Mouse (Mus musculus) intestine, embryonic 14.5 days (tissue): ENCODE measurements around the gene 4930404H24Rik. TPM values are rescaled to one million over a fixed set of nuclear protein-coding genes. Genes with fewer than 3 reads are reported as not detected.
A peak's percentile ranks its signal among the peaks of the same experiment; 100 is the strongest.

Source experiments
- ATAC-seq: fragments of 200-750 bp; cut with Nextera tagmentation; replicated peaks from 2 replicates; pipeline ENCODE4 v1.8.0; 2017; ENCODE audit warnings: low read depth, moderate number of reproducible peaks, moderate TSS enrichment, moderate library complexity; ENCODE audit not compliant: low FRiP score, low TSS enrichment
- DNase-seq: peaks from one replicate; pipeline ENCODE4 v3.0.0-alpha.2; 2018; ENCODE audit warnings: low spot score
- H3K27ac ChIP-seq: fragments of 300-500 bp; sonication (generic); 2 replicates; pipeline ENCODE4 v1.5.1; 2014; ENCODE audit warnings: low read depth, mild to moderate bottlenecking, control low read depth
- H3K27me3 ChIP-seq: fragments of 300-500 bp; sonication (generic); replicated peaks from 2 replicates; pipeline ENCODE4 v1.6.1; 2014; ENCODE audit warnings: low read length, control low read depth; ENCODE audit not compliant: control insufficient read depth, insufficient read depth
- H3K36me3 ChIP-seq: fragments of 300-500 bp; sonication (generic); 2 replicates; pipeline ENCODE4 v1.6.1; 2014; ENCODE audit warnings: low read length, control low read depth; ENCODE audit not compliant: control insufficient read depth, insufficient read depth
- H3K4me1 ChIP-seq: fragments of 300-500 bp; sonication (generic); replicated peaks from 2 replicates; pipeline ENCODE4 v1.6.1; 2014; ENCODE audit warnings: low read length, control low read depth, mixed read lengths; ENCODE audit not compliant: control insufficient read depth, insufficient read depth
- H3K4me2 ChIP-seq: fragments of 300-500 bp; sonication (generic); 2 replicates; pipeline ENCODE4 v1.6.1; 2014; ENCODE audit warnings: low read length
- H3K4me3 ChIP-seq: fragments of 300-500 bp; sonication (generic); 2 replicates; pipeline ENCODE4 v1.5.1; 2014; ENCODE audit warnings: low read depth, low read length, control low read depth, mixed read lengths
- H3K9ac ChIP-seq: fragments of 300-500 bp; sonication (generic); 2 replicates; pipeline ENCODE4 v1.6.1; 2014; ENCODE audit warnings: mild to moderate bottlenecking, low read length
- H3K9me3 ChIP-seq: fragments of 300-500 bp; sonication (generic); 2 replicates; pipeline ENCODE4 v1.6.1; 2016; ENCODE audit warnings: low read length, control low read depth; ENCODE audit not compliant: control insufficient read depth
- WGBS: fragments of 180-500 bp; shearing (Covaris S2); extraction: QIAGEN DNeasy Blood & Tissue Kit; methylation state at CpG from one replicate; pipeline ENCODE4 v1.1.7; 2014; 5-methylcytosine and 5-hydroxymethylcytosine counted together
- polyA plus RNA-seq: library from polyadenylated mRNA; unstranded; fragments of >200 nt; fragmentation: Nextera tagmentation; extraction: Ambion mirVana; gene quantifications from 2 replicates; pipeline ENCODE4 v1.2.1, GENCODE M21; 2014

The 4930404H24Rik gene
- polyA plus RNA-seq, 1 experiment from 2014 or later: not detected

GRCm38 (mm10) chr2:153484071-153484470 lies 8.5 kb upstream of the 4930404H24Rik start:
- DNase-seq: no peak
- Histone ChIP-seq H3K4me2 (no peak overlapping the region), H3K36me3 (no peaks in the 10 kb centered on the region), H3K27me3 (no peaks in the 10 kb centered on the region), H3K27ac (no peak overlapping the region), H3K9me3 (no peaks in the 10 kb centered on the region), H3K4me3 (no peak overlapping the region), H3K4me1 (peaks cover 9% of the 10 kb centered on the region), H3K9ac (no peak overlapping the region)
- WGBS: 67% methylated on average over 4 of the region's 4 CpGs
- ATAC-seq: no peak

- no peak overlapping the region for H3K4me3 ChIP-seq
- H3K9ac ChIP-seq: no peak overlapping the region
- H3K27me3 ChIP-seq: peaks cover 16% of the 10 kb centered on the region
- H3K9me3 ChIP-seq: no peaks in the 10 kb centered on the region
- no peaks in the 10 kb centered on the region for H3K36me3 ChIP-seq
- no peak overlapping the region for H3K4me2 ChIP-seq
- no peak overlapping the region for H3K27ac ChIP-seq
- DNase-seq: no peak
- WGBS: 79% methylated on average over 1 of the region's 1 CpGs
- H3K4me1 ChIP-seq: peaks cover 20% of the 10 kb centered on the region
- ATAC-seq: no peak
These were observed 2.5 kb upstream of the 4930404H24Rik start for GRCm38 (mm10) chr2:153490116-153490515.

- Histone ChIP-seq H3K9ac (no peak overlapping the region), H3K36me3 (no peaks in the 10 kb centered on the region), H3K4me1 (peaks cover 22% of the 10 kb centered on the region), H3K9me3 (no peaks in the 10 kb centered on the region), H3K27me3 (peaks cover 16% of the 10 kb centered on the region), H3K4me2 (no peak overlapping the region), H3K27ac (no peak overlapping the region), H3K4me3 (no peak overlapping the region)
- 39% methylated on average over 5 of the region's 5 CpGs for WGBS
- no peak for DNase-seq
- ATAC-seq: no peak
These were observed 1.6 kb upstream of the 4930404H24Rik start for GRCm38 (mm10) chr2:153490940-153491339.

GRCm38 (mm10) chr2:153491512-153492178 lies 945 bp upstream of the 4930404H24Rik start:
- WGBS: 13% methylated on average over 18 of the region's 18 CpGs
- Histone ChIP-seq H3K36me3 (no peaks in the 10 kb centered on the region), H3K9ac (peak overlapping the region; percentile 47; the same call in 1 of the 2 replicates), H3K9me3 (no peaks in the 10 kb centered on the region), H3K4me2 (peak overlapping the region; percentile 96), H3K4me3 (peak overlapping the region; percentile 56), H3K27ac (no peak overlapping the region), H3K4me1 (peaks cover 24% of the 10 kb centered on the region), H3K27me3 (peaks cover 16% of the 10 kb centered on the region)
- no peak for ATAC-seq
- DNase-seq: no peak

GRCm38 (mm10) chr2:153492179-153492517 lies 442 bp upstream of the 4930404H24Rik start:
- DNase-seq (peak; percentile 72), ATAC-seq (peak; percentile 29)
- Histone ChIP-seq H3K4me1 (peaks cover 24% of the 10 kb centered on the region), H3K4me3 (peak overlapping the region; percentile 56), H3K4me2 (peak overlapping the region; percentile 96), H3K36me3 (no peaks in the 10 kb centered on the region), H3K9me3 (no peaks in the 10 kb centered on the region), H3K27me3 (peaks cover 16% of the 10 kb centered on the region), H3K27ac (peak overlapping the region; percentile 59; the same call in 1 of the 2 replicates), H3K9ac (peak overlapping the region; percentile 47)
- WGBS: under 1% methylated on average over 24 of the region's 24 CpGs

GRCm38 (mm10) chr2:153493393-153493731 lies 772 bp downstream of the 4930404H24Rik start:
- WGBS: 33% methylated on average over 2 of the region's 2 CpGs
- H3K9ac ChIP-seq: peak overlapping the region; percentile 47; the same call in 1 of the 2 replicates

GRCm38 (mm10) chr2:153493781-153494292 lies 1.2 kb downstream of the 4930404H24Rik start:
- ATAC-seq (peak; percentile 32), DNase-seq (no peak)
- WGBS: 10% methylated on average over 6 of the region's 6 CpGs
- Histone ChIP-seq H3K27ac (peak overlapping the region; percentile 39; the same call in 1 of the 2 replicates), H3K9me3 (no peaks in the 10 kb centered on the region), H3K27me3 (peaks cover 16% of the 10 kb centered on the region), H3K4me1 (peaks cover 24% of the 10 kb centered on the region), H3K36me3 (no peaks in the 10 kb centered on the region), H3K4me2 (no peak overlapping the region), H3K9ac (no peak overlapping the region), H3K4me3 (no peak overlapping the region)

More at GRCm38 (mm10) chr2:153493393-153493731, 772 bp downstream of the 4930404H24Rik start:
- peaks cover 24% of the 10 kb centered on the region for H3K4me1 ChIP-seq
- no peaks in the 10 kb centered on the region for H3K36me3 ChIP-seq
- no peaks in the 10 kb centered on the region for H3K9me3 ChIP-seq
- peak overlapping the region; percentile 39; the same call in 1 of the 2 replicates for H3K27ac ChIP-seq
- H3K27me3 ChIP-seq: peaks cover 16% of the 10 kb centered on the region
- H3K4me3 ChIP-seq: peak overlapping the region; percentile 56; the same call in 1 of the 2 replicates
- peak overlapping the region; percentile 96 for H3K4me2 ChIP-seq
- DNase-seq: no peak
- no peak for ATAC-seq

- peaks cover 24% of the 10 kb centered on the region for H3K4me1 ChIP-seq
- H3K4me3 ChIP-seq: no peak overlapping the region
- WGBS: 17% methylated on average over 9 of the region's 9 CpGs
- H3K4me2 ChIP-seq: no peak overlapping the region
- H3K36me3 ChIP-seq: no peaks in the 10 kb centered on the region
- peak; percentile 1; the same call in 1 of the 2 replicates for ATAC-seq
- H3K9me3 ChIP-seq: no peaks in the 10 kb centered on the region
- H3K9ac ChIP-seq: no peak overlapping the region
- peaks cover 16% of the 10 kb centered on the region for H3K27me3 ChIP-seq
- no peak for DNase-seq
- H3K27ac ChIP-seq: peak overlapping the region; percentile 39; the same call in 1 of the 2 replicates
These were observed 1.8 kb downstream of the 4930404H24Rik start for GRCm38 (mm10) chr2:153494293-153494811.
